In genomic region chr13:54073066-54073465, GRCm38 (mm10) we compare ENCODE assay signal across 8 mouse cellular contexts. TPM values are rescaled to one million over a fixed set of nuclear protein-coding genes. Genes with fewer than 3 reads are reported as not detected.
DNase-seq lines count a peak whose midpoint lies in the region; ATAC-seq lines count a peak whose summit lies in the region.

No protein-coding gene starts in this region.

- H3K9ac ChIP-seq in forebrain, embryonic 16.5 days (replicated peaks; ENCODE audit: low read depth, low read length), result no peak overlapping the region
- H3K9ac ChIP-seq in intestine, embryonic 15.5 days, result peak overlapping the region; percentile 90; the same call in 1 of the 2 replicates

- 28% methylated on average over 1 of the region's 1 CpGs for WGBS in forebrain, embryonic 16.5 days
- 3% methylated on average over 1 of the region's 1 CpGs for WGBS in intestine, embryonic 15.5 days

- H3K36me3 ChIP-seq in forebrain, embryonic 16.5 days (ENCODE audit: control insufficient read depth, insufficient read depth), result no peaks in the 10 kb centered on the region
- no peaks in the 10 kb centered on the region for H3K36me3 ChIP-seq in intestine, embryonic 15.5 days

- H3K4me3 ChIP-seq in forebrain, embryonic 16.5 days (replicated peaks; ENCODE audit: low read length), result no peak overlapping the region; the same call in 1 of the 2 replicates
- peak overlapping the region; percentile 80 for H3K4me3 ChIP-seq in intestine, embryonic 15.5 days (replicated peaks)

- H3K4me1 ChIP-seq in forebrain, embryonic 16.5 days (replicated peaks; ENCODE audit: control insufficient read depth, insufficient read depth, low read length), result peaks cover 15% of the 10 kb centered on the region
- H3K4me1 ChIP-seq in intestine, embryonic 15.5 days (replicated peaks), result 0 out of 2 replicates have a peak, but pooled peaks cover 8% of the 10 kb centered on the region

- no peaks in the 10 kb centered on the region for H3K27me3 ChIP-seq in forebrain, embryonic 16.5 days (replicated peaks; ENCODE audit: control insufficient read depth, insufficient read depth, low read length)
- H3K27me3 ChIP-seq in intestine, embryonic 15.5 days (replicated peaks), result no peaks in the 10 kb centered on the region

- H3K9me3 ChIP-seq in forebrain, embryonic 16.5 days (ENCODE audit: control insufficient read depth, low read length), result no peaks in the 10 kb centered on the region
- H3K9me3 ChIP-seq in intestine, embryonic 15.5 days, result no peaks in the 10 kb centered on the region

- no peak for ATAC-seq in forebrain, embryonic 16.5 days
- ATAC-seq in intestine, embryonic 15.5 days, result peak; percentile 27; the same call in 1 of the 2 replicates

- no peak overlapping the region for H3K27ac ChIP-seq in forebrain, embryonic 16.5 days (ENCODE audit: low read length)
- H3K27ac ChIP-seq in intestine, embryonic 15.5 days, result peak overlapping the region; percentile 81

- DNase-seq in adrenal gland, postnatal 14 days, result peak; percentile 33
- DNase-seq in adrenal gland, adult 18-20 months (ENCODE audit: low spot score in 2 of 2), result no peak
- DNase-seq in lung, postnatal 36 days, result peak; percentile 39
- no peak for DNase-seq in cerebellum, postnatal 14 days
- no peak for DNase-seq in left cerebral cortex, adult 18-20 months (ENCODE audit: low spot score in 2 of 2)
- no peak for DNase-seq in embryo, embryonic 10 days (ENCODE audit: low spot score)

- H3K4me2 ChIP-seq in forebrain, embryonic 16.5 days (ENCODE audit: low read length), result peak overlapping the region; percentile 79
- H3K4me2 ChIP-seq in intestine, embryonic 15.5 days (replicated peaks), result peak overlapping the region; percentile 75

RNA-seq across cellular contexts. Expression of gene Sfxn1, which starts 1.4 kb away (rescaled TPM):
- total RNA-seq in adrenal gland, postnatal 14 days (2021), result 62.8 and 65.8 TPM in 2 replicates
- 10 to 100 TPM; 52.2 to 62.6 TPM for total RNA-seq in adrenal gland, adult 18-20 months (2021)
- polyA plus RNA-seq in forebrain, embryonic 16.5 days (2015; fragmentation: Nextera tagmentation; extraction: Ambion mirVana), result 77.9 and 86.6 TPM in 2 replicates
- polyA plus RNA-seq in intestine, embryonic 15.5 days (2015; fragmentation: Nextera tagmentation; extraction: Ambion mirVana), result 80.2 and 88.6 TPM in 2 replicates
- 10 to 100 TPM; 47.3 to 50.5 TPM for total RNA-seq in left cerebral cortex, adult 18-20 months (2021)

RNA-seq across cellular contexts. Expression of gene Drd1, which starts 17.6 kb away (rescaled TPM):
- total RNA-seq in adrenal gland, postnatal 14 days (2021), result 0.30 and 0.34 TPM in 2 replicates
- total RNA-seq in adrenal gland, adult 18-20 months (2021), result not detected
- polyA plus RNA-seq in forebrain, embryonic 16.5 days (2015; fragmentation: Nextera tagmentation; extraction: Ambion mirVana), result 15.0 and 16.8 TPM in 2 replicates
- polyA plus RNA-seq in intestine, embryonic 15.5 days (2015; fragmentation: Nextera tagmentation; extraction: Ambion mirVana), result 0.16 and 0.21 TPM in 2 replicates
- 10 to 100 TPM; 38.5 to 52.1 TPM for total RNA-seq in left cerebral cortex, adult 18-20 months (2021)

Comparison
In these comparisons a context has a peak if more than half of its experiments do, and no peak if none do; other contexts are left out.
1. DNase-seq: peak in adrenal gland, postnatal 14 days (single experiment) and lung, postnatal 36 days (single experiment); none in adrenal gland, adult 18-20 months (0 of 2), cerebellum, postnatal 14 days (0 of 2), left cerebral cortex, adult 18-20 months (0 of 2) and embryo, embryonic 10 days (single experiment).
2. RNA of gene Drd1, which starts 17.6 kb away (total RNA-seq): 38.5 to 52.1 TPM in left cerebral cortex, adult 18-20 months; 0.30 to 0.34 TPM in adrenal gland, postnatal 14 days and not detected in adrenal gland, adult 18-20 months; every median in the first group is over 10 times any median in the second.